Mouse (Mus musculus) R1 (cell line): ENCODE measurements around the gene Zcchc18.
"Not testable (repeated sequence)": the region's sequence is repeated elsewhere in the genome, so short reads cannot be mapped to it uniquely, and the experiment has no call there.

Experiments used
- DNase-seq: peaks from one replicate; pipeline ENCODE4 v3.0.0-alpha.2; 2018; ENCODE audit warnings: low read depth, low spot score

Gene Zcchc18

GRCm38 (mm10) chrX:136992978-136993547 is at the start of gene Zcchc18:
Zcchc18 (plus strand) TSS chrX:136993155.
- peak; percentile 85 for DNase-seq

GRCm38 (mm10) chrX:136957583-136958279 is 35.2 kb upstream of the Zcchc18 start:
- peak; percentile 85 for DNase-seq

- DNase-seq, result not testable (repeated sequence)
These were observed 34.7 kb upstream of the Zcchc18 start for GRCm38 (mm10) chrX:136958300-136958699.

GRCm38 (mm10) chrX:136959688-136960087 is 33.3 kb upstream of the Zcchc18 start:
- peak; percentile 27 for DNase-seq

- DNase-seq, result not testable (repeated sequence)
These were observed 17.6 kb upstream of the Zcchc18 start, which contains the start of gene Tmsb15b2 for GRCm38 (mm10) chrX:136975397-136975796. Tmsb15b2 (minus strand) TSS chrX:136975497.

GRCm38 (mm10) chrX:136976424-136977084 is 16.4 kb upstream of the Zcchc18 start, which contains the start of the genes Tmsb15l and Tmsb15b1:
Tmsb15l (minus strand) TSS chrX:136976869.
Tmsb15b1 (minus strand) TSS chrX:136976874.
- peak; percentile 91 for DNase-seq

- peak; percentile 38 for DNase-seq
These were observed 14.3 kb upstream of the Zcchc18 start for GRCm38 (mm10) chrX:136978616-136979015.

GRCm38 (mm10) chrX:136986039-136986438 is 6.9 kb upstream of the Zcchc18 start:
- DNase-seq, result no peak

GRCm38 (mm10) chrX:136991274-136991673 is 1.7 kb upstream of the Zcchc18 start:
- DNase-seq, result no peak

GRCm38 (mm10) chrX:136992191-136992965 is 577 bp upstream of the Zcchc18 start:
- DNase-seq, result no peak

GRCm38 (mm10) chrX:136993641-136994040 is 686 bp downstream of the Zcchc18 start:
- DNase-seq, result peak; percentile 3

GRCm38 (mm10) chrX:136996256-136996655 is 3.3 kb downstream of the Zcchc18 start:
- no peak for DNase-seq

- DNase-seq, result peak; percentile 61
These were observed 22.2 kb downstream of the Zcchc18 start for GRCm38 (mm10) chrX:137015099-137015709.

GRCm38 (mm10) chrX:137017668-137018067 is 24.7 kb downstream of the Zcchc18 start:
- no peak for DNase-seq

GRCm38 (mm10) chrX:137019310-137019709 is 26.4 kb downstream of the Zcchc18 start:
- DNase-seq, result peak; percentile 77

- peak; percentile 12 for DNase-seq
These were observed 38.0 kb downstream of the Zcchc18 start for GRCm38 (mm10) chrX:137030916-137031315.

- DNase-seq, result no peak
These were observed 38.8 kb downstream of the Zcchc18 start for GRCm38 (mm10) chrX:137031726-137032125.

- DNase-seq, result peak; percentile 84
These were observed 41.4 kb downstream of the Zcchc18 start for GRCm38 (mm10) chrX:137034322-137034721.

- peak; percentile 87 for DNase-seq
These were observed 44.6 kb downstream of the Zcchc18 start for GRCm38 (mm10) chrX:137037470-137037999.

GRCm38 (mm10) chrX:137038000-137038483 is 45.1 kb downstream of the Zcchc18 start, which contains the start of gene Slc25a53:
Slc25a53 (minus strand) TSS chrX:137038302.
- DNase-seq, result peak; percentile 89

- peak; percentile 4 for DNase-seq
These were observed 45.5 kb downstream of the Zcchc18 start for GRCm38 (mm10) chrX:137038502-137038901.
